Mouse (Mus musculus): ENCODE measurements at regions not wholly inside any gene's neighbourhood (a gene's known extent, or its start where the extent isn't known, plus 50 kb on each side); places are given as distances from the start of the nearest gene placed in this dataset.

GRCm38 (mm10) chr13:51016956-51017703 lies 83.5 kb upstream of the Spin1 start:
- DNase-seq (ENCODE audit: low spot score): no peak

GRCm38 (mm10) chr13:51017727-51018321 lies 82.9 kb upstream of the Spin1 start:
- peak; percentile 45 for DNase-seq (ENCODE audit: low spot score)

GRCm38 (mm10) chr13:51018366-51018765 lies 82.3 kb upstream of the Spin1 start:
- DNase-seq (ENCODE audit: low spot score): no peak

- DNase-seq (ENCODE audit: low spot score): no peak
Observed at GRCm38 (mm10) chr13:51022401-51023250, 78.1 kb upstream of the Spin1 start.

- no peak for DNase-seq (ENCODE audit: low spot score)
Observed at GRCm38 (mm10) chr13:51023271-51023670, 77.4 kb upstream of the Spin1 start.

- no peak for DNase-seq (ENCODE audit: low spot score)
Observed at GRCm38 (mm10) chr13:51026311-51026918, 74.3 kb upstream of the Spin1 start.

- no peak for DNase-seq (ENCODE audit: low spot score)
Observed at GRCm38 (mm10) chr13:51037850-51038450, 62.7 kb upstream of the Spin1 start.

GRCm38 (mm10) chr13:51038955-51039354 lies 61.7 kb upstream of the Spin1 start:
- DNase-seq (ENCODE audit: low spot score): no peak

- no peak for DNase-seq (ENCODE audit: low spot score)
Observed at GRCm38 (mm10) chr13:51041121-51041520, 59.6 kb upstream of the Spin1 start.

- no peak for DNase-seq (ENCODE audit: low spot score)
Observed at GRCm38 (mm10) chr13:51042881-51043402, 57.7 kb upstream of the Spin1 start.
